Mouse (Mus musculus) gonadal fat pad, adult 2 months (tissue): ENCODE results near the gene Nat9. TPM values are rescaled to one million over a fixed set of nuclear protein-coding genes. Genes with fewer than 3 reads are reported as not detected.

Experiments used
- DNase-seq: peaks from one replicate; pipeline ENCODE4 v3.0.0-alpha.2; 2012; ENCODE audit warnings: low read depth
- polyA plus RNA-seq: library from polyadenylated mRNA; depleted of rRNA; stranded (reverse); fragments of >200 nt; gene quantifications from 2 replicates; pipeline ENCODE4 v1.2.3, GENCODE M21; 2012; rRNA removed

Gene Nat9
- polyA plus RNA-seq, 1 experiment = 42.6 TPM

DNA sequence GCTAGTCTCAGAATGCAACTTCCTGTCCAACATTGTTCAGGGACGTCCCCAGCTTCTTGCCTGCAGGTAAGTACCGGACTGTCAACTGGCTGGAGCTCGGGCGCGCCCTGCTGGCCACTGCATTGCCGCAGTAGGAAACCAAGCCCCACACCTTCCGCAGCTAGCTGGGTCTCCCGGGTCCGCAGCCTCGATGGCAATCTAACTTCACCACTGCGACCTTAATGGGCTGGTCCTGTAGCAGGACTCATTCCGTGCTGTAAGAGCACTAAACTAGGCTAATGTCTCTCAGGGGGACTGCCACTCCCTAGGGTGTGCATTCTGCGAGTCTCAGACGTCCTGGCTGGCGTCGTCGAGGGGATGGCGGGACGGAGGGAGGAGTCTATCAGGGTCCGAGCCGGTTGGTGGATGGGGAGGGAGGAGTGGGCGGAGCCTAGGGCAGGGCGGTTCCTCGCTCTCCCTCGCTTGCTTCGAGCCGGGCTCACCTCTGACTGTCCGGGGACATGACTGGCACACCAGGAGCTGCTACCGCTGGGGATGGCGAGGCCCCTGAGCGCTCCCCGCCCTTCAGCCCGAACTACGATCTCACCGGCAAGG is 33.9 kb downstream of the Nat9 start:
- no peak for DNase-seq

DNA sequence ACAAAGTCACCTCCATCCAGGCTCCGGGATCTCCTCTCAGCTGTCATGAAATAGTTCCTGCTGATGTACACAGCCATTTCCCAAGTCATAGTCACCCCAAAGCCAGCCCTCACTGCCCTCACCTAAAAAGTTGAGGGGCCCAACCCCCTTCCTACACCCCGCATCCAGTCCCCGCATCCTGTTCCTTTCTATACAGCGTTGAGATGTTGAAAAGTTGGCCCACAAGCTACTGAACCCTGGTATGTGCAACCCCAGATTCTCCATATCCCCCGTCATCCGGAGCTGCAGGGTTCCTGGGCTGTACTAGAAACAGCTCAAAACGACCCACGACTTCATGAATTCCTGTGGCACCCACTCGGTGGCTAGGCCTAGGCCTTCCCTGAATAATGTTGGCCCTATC is 34.6 kb downstream of the Nat9 start:
- DNase-seq = no peak

DNA sequence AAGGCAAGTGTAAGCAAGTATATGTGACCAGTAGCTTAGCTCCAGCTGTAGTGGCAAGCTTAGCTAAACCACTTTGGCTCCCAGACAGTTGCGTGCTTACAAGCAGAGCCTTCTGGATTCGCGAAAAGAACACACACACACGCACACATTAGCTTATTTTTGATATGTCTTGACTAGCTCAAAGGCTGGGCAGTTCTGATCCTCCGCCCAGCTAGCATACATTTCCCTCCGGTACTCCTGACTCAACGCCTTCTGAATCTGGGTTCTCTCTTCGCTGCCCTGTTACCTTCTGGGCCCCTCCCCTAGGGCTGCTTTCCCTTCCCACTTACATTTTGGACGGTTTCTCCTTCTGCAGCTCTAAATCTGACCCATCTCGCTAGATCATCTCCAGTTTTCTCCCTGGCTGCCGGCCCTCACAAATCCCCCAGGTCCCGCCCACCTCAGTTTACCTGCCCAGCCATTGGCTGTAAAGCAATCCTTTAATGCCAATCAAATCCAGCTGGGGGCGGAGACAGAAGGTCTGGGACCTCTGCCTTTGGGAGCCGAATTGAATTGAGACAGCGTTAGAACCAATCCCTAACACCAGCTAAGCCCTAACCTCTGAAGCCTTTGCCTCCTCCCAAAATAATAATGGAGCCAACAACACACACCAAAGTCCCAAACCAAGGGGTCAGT is 35.8 kb downstream of the Nat9 start:
- no peak for DNase-seq

DNA sequence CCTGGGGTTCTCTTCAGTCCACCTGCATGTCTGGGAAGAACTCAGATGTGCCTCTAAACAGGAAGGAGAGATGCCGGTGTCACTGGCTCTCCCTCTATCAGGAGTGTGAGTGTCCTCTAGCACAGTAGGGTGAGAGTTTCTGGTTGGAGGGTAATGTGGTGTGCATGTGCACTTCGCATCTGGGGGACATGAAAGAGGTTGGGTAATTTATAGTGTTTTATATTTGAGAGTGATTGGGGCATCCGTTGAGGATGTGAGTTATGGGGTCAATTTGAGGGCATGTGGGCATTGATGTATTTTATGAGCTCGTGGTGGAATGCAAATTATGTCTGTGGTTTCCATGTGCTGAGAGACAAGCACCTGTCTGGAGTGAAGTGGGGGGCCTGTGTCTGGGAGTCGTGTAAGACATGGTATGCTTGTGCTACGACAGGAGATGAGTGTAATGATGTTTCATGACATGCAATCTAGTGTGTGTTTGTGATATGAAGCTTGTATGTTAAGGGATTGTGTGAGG is 36.9 kb downstream of the Nat9 start:
- no peak for DNase-seq

DNA sequence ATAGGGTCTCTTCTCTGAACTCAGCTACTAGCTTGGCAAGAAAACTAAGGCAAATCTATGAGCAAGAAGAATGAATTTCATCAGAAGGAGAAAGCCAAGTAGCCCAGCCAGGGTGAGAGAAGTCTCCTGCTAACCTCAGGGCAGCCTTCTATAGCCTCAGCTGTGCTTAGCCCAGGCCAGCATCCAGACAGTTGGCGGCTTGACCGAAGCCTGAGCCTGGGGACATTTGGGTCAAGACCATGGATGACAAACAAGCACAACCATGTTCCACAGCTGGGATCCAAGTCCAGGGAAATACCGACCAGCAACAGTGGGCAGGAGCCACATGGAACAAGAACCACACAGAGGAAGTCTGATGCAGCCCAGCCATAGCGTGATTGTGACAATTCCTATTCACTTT is 39.8 kb downstream of the Nat9 start:
- DNase-seq = no peak

DNA sequence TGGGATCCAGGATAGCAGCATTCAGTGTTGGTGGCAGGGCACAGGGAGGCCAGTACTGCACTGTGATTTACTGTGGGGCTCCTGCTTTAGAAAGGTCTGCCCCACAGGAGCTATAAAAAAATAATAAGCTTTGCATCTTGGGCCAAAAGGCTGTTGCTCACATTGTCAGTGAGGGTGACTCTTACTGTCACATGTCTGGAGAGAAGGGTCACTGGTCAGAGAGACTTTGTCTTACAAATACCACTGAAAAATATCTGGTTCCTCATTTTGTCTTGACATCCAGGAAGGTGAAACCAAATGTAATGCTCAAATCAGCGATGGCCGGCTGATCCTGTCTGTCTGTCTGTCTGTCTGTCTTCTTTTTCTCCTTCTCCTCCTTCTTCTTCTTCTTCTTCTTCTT is 45.7 kb downstream of the Nat9 start:
- no peak for DNase-seq

DNA sequence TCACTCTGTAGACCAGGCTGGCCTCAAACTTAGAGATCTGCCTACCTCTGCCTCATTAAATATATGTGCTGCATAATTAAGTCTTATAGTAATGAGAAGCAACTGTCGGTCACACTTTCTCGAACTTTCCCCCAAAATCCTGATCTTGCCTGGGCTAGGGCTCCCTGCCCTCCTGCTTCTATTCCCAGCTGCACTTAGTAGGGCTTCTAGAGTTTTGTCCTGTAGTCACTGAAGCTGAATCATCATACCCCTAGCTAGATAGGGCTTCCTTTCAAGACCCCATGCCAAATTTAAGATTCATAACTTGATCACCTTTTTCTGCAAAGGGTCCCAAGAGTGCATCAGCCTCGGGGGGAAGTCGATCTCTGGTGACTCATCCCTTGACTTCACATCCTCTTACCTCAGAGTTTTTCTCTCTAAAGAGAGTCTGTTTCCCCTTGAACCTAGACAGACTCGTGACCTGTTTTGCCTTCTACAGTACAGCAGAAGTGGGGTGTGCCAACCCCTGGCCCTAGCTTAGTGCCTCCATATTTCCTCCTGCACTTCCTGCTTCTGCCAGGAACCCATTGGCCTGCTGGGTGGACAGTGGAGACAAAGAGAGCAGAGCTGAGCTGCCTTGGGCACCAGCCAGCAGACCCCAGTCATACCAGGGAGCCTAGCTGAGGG is 48.9 kb downstream of the Nat9 start:
- no peak for DNase-seq

DNA sequence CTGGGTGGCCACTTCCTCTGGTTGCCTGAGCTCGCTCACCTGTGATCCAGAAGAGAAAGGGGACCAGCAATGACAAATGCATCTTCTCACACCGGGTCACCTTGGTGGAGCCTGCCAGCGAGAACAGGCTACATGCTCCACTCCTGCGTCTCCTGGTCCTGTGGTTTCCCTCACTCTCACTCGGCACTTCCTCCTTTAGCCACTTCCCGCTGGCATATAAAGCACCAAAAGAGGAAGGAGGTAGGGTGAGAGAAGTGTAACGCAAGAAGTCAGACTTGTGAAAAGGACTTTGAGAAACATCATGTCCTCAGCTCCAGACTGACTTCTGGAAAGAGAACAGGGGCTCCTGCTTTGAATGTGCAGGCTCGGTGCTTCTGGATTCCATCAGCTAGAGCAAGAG is 53.9 kb downstream of the Nat9 start, which contains the start of gene Cd300lf:
Gene Cd300lf (minus strand): TSS at position 193 of the 400 bp plus-strand sequence.
- DNase-seq = no peak

Other genes with a start within 250 kb of the Nat9 start
- gene Cd300c, start 218.7 kb downstream of the Nat9 start, polyA plus RNA-seq = 0.22 and 0.26 TPM in 2 replicates
- gene Cd300ld, start 197.9 kb downstream of the Nat9 start, polyA plus RNA-seq = 2.5 and 4.9 TPM in 2 replicates
- gene Cd300c2, start 186.0 kb downstream of the Nat9 start, polyA plus RNA-seq = 4.4 and 4.8 TPM in 2 replicates
- gene Cd300ld2, start 171.7 kb downstream of the Nat9 start, polyA plus RNA-seq = 0.65 and 0.74 TPM in 2 replicates
- 1.3 and 1.5 TPM in 2 replicates for gene Cd300ld4, start 160.8 kb downstream of the Nat9 start, polyA plus RNA-seq
- 6.8 and 6.9 TPM in 2 replicates for gene Cd300ld5, start 150.1 kb downstream of the Nat9 start, polyA plus RNA-seq
- 16.4 and 37.6 TPM in 2 replicates for gene Cd300ld3, start 139.4 kb downstream of the Nat9 start, polyA plus RNA-seq
- gene Cd300e, start 125.7 kb downstream of the Nat9 start, polyA plus RNA-seq = 0.19 and 0.24 TPM in 2 replicates
- gene Rab37, start 96.4 kb downstream of the Nat9 start, polyA plus RNA-seq = 0.60 and 0.72 TPM in 2 replicates
- 0.62 and 0.66 TPM in 2 replicates for gene Cd300lf, start 53.9 kb downstream of the Nat9 start, polyA plus RNA-seq
- 63.7 and 90.9 TPM in 2 replicates for gene Slc9a3r1, start 24.5 kb downstream of the Nat9 start, polyA plus RNA-seq
- gene Tmem104, start 372 bp downstream of the Nat9 start, polyA plus RNA-seq = 14.6 and 16.8 TPM in 2 replicates
- gene Grin2c, start 79.4 kb upstream of the Nat9 start, polyA plus RNA-seq = 0.04 TPM in 1 of 2 replicates, not detected in the other
- 7.8 and 9.5 TPM in 2 replicates for gene Fdxr, start 89.2 kb upstream of the Nat9 start, polyA plus RNA-seq
- gene Fads6, start 109.8 kb upstream of the Nat9 start, polyA plus RNA-seq = 3.8 and 4.8 TPM in 2 replicates
- 0.27 TPM in 1 of 2 replicates, not detected in the other for gene Otop2, start 119.3 kb upstream of the Nat9 start, polyA plus RNA-seq
- not detected in 2 replicates for gene Ush1g, start 134.2 kb upstream of the Nat9 start, polyA plus RNA-seq
- not detected in 2 replicates for gene Otop3, start 146.9 kb upstream of the Nat9 start, polyA plus RNA-seq
- 6.6 and 7.8 TPM in 2 replicates for gene Hid1, start 179.9 kb upstream of the Nat9 start, polyA plus RNA-seq
- gene Cdr2l, start 194.1 kb upstream of the Nat9 start, polyA plus RNA-seq = 7.2 and 8.2 TPM in 2 replicates
- gene Mrpl58, start 215.9 kb upstream of the Nat9 start, polyA plus RNA-seq = 75.6 and 94.7 TPM in 2 replicates
- gene Atp5h, start 232.1 kb upstream of the Nat9 start, polyA plus RNA-seq = 159 and 175 TPM in 2 replicates
- gene Kctd2, start 232.3 kb upstream of the Nat9 start, polyA plus RNA-seq = 29.1 and 31.3 TPM in 2 replicates